Mouse (Mus musculus): Measurements from ENCODE around the gene Gpr162.

DNA sequence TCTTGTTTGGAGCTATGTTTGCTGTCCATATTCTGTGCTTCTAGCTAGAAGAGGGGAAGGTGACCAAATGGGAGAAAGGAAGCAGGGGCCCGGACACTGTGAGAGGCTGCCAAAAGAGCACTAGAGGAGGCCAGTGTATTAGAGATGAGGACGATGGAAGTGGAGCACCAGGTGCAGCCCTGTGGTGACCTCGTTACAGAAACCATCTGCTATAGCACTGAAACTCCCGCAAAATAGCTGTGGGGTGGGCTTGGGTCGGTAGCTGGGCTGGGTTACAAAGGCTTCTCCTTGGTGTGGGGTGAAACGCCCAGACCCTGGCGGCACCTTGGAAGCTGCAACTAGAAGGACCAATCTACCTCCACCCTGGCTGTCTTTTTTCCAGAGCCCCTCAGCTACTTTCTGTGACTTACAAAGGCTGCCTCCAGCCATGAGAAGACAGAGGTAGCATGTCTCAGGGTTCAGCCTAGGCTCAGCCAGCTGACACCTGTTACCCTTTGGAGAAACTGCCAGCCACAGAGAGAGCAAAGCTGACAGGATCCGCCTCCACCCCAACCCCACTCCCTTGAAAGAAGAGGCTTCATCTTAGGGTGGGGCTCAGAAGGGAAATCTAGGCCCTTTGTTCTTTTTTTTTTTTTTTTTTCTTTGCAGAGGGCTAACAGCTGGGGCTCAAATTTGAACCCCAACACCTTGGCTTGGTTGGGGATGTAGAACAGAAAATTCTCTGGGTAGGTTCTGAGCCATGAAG lies 36.4 kb upstream of the Gpr162 start:
- TF ChIP-seq EP300 (optimal IDR thresholded peaks at IDR 0.05) (no peak), CTCF (IDR thresholded peaks at IDR 0.05; ENCODE audit: low read depth) (no peak)

Data from stomach, postnatal 0 days (tissue).